Mouse (Mus musculus) A20 (cell line): Measurements from ENCODE around the gene Ppfia1.

Experiments
- DNase-seq: peaks from one replicate; pipeline ENCODE4 v3.0.0-alpha.2; 2011; ENCODE audit warnings: low read depth, low spot score

Ppfia1 gene

DNA sequence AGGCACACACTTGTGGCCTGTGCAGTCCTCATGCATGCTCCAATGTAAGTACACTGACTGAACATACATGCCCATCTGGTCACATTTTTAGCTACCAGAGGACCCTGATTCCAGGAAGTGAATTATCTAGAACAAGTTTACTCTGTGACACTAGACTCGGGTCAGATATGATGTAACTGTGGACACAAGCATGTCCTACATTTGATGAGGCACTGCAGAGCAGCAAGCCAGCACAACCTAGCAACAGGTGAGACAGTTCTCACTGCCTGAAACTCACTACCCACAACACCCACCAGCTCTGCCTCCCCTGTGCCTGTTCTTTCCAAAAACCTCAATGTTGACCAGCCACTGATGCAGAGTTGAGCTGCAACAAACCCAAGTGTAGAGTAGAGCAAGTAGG, 2.7 kb downstream of the Ppfia1 start:
- DNase-seq: no peak

DNA sequence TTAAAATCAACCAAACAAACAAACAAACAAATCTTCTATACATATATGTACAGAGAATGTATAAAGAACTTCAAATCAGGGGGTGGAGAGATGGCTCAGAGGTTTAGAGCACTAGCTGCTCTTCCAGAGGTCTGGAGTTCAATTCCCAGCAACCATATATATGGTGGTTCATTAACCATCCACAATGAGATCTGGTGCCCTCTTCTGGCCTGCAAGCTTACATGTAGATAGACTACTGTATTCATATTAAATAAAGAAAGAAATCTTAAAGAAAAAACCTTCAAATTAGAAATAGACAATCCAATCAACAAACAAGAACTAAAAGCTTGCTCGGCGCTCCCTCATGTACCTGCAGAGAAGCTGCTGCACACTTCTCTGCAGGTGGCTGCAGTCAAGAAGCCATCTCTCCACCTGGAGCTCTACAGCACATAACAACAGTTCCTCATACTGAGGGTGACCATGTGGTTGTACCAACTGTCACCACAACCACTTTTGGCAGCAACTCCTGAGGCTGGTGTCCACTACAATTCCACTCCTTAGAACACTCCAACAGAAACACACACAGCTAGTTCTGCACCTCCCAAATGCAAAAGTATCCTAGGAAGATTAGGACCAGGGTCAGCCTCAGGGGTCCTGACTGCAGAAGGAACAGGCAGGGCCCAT, 3.5 kb downstream of the Ppfia1 start:
- DNase-seq: peak; percentile 48

DNA sequence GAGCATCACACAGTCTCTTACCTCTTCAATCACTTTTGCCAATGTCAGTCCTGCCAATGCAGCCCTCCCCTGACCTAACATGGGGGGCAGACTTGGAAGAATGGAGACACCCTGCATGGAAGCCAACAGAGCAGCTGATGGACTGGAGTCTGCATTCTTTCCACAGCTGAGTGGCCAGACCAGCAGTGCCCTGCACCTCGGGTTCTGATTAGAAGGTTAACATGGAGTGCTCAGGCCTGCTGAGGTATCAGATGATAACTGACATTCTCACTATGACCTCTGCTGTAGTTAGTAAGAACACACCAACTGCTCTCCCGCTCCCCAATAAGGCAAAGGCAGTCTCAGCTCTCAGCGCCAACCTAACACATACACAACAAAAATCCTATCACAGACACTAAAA, 8.3 kb downstream of the Ppfia1 start:
- no peak for DNase-seq

DNA sequence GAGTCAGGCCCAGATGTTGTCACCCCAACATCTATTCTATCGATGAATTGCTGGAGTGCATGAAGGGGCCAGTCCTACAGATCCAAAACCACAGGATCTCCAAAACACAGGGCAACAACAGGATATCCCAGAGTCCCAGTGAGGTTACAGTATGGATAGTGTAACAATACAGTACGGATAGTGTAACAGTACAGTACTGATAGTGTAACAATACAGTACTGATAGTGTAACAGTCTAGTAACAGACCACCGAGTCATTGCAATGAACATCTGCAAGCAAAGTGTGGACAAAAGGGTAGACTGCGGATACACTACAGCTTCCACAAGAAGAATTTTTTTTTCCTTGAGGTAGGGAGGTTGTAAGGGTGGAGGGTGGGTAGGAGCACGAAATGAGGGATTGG, 12.2 kb downstream of the Ppfia1 start:
- DNase-seq: no peak

DNA sequence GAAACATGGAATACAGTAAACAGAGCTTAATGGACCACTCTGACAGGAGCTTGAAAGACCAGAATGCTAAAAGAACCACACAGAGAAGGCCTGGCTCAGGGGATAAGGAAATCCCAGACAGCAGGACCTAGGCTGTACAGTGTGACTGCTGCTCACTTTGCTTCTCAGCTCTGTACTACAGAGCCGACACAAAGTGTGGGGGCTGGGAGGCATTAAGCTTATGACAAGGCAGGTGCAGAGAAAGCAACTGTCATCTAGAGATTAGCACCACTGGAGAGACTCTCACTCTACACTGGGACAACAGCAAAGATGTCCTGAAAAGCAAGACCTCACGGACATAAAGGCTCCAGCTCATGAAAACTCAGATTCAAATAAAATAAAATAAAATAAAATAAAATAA, 14.4 kb downstream of the Ppfia1 start:
- no peak for DNase-seq

DNA sequence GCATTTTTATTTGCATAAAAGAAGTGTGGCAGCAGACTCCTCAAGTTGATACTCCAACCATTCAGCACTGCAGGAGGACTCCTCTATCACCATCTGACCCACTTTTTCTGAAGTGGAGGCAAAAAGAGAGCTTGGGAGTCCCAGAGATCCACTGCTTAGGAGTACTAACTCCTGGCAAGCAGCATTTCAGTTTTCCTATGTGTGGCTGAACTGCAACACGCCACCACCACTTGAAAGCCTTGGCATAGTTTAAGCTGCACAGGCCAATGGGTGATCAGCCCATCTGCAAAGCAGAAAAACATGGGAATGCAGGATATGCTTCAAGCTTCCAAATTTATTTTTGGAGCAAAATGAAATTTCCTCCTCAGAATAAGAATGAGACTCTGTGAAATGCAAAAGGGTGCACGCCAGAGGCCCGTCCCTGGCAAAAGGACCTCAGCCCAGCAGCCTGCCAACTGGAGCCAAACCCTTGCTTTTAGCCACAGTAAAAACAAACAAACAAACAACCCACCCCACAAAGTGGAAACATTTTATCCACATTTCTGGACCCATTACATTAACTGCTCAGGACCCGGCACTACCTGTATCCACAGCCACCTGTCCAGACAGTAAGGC, 15.4 kb downstream of the Ppfia1 start:
- no peak for DNase-seq

DNA sequence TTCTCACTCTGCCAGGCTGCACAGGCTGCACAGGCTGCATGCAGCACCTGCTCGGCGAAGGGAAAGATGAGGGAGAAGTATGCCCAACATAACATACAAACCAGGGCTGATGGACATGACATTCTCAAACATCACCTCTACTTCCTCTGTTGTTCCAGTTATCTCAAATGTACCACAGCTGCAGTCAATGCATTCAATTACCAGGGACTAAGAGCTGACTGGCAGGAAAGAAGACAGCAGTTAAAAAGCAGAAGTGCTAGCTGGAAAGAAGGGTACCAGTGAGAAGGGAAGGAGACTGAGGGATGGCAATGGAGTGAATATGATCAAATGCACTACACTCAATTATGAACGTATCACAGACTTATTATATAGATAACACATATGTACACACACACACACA, 17.2 kb downstream of the Ppfia1 start:
- peak; percentile 20 for DNase-seq

DNA sequence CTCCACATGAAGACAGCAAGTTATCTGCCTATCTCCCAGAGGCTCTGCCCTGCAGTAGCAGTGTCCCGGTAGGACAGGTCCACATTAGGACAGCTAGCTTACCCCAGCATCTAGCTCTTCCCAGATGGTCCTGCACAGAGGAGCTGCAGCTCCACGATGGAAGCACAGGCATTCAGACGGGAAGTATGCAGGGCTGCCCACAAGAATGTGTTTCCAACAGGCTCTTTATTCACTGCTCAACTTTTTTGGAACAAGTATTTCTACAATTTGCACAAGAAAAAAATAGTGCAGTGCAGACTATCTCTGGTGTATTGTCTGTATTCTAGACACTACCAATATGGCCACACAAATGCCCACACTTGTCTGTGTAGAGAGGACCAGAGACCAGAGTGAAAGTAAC, 18.8 kb downstream of the Ppfia1 start:
- no peak for DNase-seq

DNA sequence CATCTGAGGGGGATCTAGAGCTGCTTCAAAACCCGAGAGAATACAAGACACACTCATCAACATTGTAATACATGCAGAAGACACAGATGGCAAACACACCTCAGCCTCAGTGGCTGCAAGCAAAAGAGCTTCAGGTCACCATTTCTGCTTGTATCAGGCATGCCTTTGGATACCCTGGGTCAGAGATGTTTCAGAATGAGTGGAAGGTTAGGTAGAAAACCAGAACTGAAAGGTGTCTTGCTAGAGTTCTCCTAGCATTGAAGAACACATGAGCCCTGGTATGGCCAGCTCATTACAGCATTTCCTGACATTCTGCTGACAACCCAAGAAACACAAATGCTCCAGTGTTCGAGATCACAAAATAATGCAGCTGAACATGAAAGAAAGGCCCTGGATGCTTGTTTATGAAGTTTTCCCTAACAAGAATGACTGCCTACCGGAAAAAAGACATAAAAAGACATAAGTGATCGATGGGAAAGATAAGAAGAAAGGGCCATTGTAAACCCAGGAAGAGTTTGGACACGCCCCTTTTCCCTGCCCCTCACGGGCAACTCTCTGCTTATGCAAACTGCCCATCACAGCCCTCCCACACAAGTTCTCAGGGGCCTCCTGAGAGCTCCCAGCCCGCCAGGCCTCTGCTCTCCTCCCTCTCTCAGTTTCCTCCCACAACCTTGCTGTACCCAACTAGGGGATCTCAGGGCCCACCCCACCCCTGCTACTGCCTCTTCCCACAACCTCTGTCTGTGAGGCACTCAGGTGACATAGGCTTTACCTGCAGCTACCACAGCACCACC, 21.7 kb downstream of the Ppfia1 start:
- peak; percentile 45 for DNase-seq

DNA sequence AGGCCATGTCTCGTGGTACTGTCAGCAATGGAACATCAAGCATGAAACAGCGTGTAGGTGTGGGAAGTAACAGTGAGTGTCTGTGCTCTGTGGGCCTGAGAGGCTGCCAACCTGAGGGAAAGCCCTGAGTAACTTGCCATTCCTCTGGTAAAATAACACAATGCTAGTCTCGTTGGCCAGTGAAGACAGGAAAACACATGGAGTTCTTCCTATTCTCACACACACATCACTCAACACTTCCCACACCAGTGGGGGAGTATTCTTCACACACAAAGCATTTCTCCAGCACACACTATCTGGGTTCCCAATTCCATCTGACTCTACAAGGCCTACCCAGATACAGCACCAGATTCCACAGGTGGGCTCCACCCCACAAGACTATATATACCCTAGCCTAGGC, 23.7 kb downstream of the Ppfia1 start:
- no peak for DNase-seq

DNA sequence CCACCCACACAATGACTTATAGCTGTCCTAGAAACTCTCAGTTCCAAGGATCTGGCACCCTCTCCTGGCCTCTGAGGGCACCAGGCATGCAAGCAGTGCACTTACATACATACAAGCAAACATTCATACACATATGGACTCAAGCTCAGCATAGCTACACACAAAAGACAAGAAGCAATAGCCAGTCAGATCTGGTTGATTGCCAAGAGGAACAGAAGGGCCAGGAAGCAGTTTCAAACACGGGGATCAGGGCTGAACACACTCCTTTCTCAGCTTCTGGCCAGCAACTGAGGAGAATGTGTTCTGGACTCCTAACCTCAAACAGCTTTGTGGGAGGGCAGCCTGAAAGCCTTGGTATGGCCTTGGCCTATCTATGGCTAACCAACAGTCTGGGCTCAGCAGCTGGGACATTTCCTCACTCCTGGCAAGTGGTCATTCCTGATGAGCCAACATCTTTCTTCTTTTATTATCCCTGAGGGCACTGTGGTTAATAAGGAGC, 25.8 kb downstream of the Ppfia1 start:
- DNase-seq: no peak

DNA sequence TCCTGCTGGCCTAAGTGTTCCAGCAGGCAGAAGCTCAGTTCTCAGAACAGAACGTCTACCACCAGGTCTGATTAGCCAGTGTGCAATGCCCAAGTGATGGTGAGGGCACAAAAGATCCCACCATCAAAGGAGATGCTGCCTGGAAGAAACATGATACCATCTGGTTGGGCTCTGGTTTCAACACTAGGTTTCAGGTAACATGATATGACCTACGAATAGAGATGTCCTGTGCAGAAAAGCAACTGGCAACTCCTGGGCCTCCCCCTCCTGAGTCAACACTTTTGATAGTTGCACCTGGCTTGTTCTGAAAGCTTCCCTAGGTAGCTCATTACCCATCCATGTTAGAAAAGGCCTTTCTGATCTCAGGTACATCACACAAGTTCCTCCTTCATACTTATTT, 26.9 kb downstream of the Ppfia1 start:
- no peak for DNase-seq

DNA sequence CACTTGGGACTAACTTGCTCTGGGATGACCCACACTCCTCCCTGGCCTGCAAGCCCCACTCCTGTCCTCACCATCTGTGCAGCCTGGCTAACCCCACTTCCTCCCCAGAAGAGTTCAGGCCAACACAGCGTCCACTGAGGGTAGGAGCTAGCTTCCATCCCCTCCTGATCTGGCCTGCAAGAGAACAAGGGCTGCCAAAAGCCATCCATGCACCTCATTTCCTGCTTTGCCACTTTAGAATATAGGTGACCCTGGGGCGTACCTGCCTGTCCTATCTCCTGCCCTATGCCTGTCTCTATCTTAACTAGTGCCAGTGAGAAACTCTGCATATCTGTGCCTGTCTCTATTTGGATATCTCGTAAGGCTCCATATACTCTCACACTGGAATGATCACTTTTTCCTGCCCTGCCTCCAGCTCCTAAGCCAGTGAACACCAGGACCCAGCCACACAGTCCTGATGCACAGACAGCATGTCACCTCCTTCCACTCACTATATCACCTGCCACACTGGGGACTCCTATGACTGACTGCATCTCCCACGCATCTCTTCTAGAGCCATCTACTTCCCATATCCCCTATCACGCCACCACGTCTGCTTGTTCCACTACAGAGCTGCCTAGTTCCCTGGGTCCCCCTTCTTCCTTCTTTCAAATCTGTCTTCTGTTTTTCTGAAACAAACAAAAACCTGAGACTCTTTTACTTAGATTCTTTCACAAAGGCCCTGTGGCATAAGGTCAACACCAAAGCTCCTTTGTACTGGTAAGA, 28.9 kb downstream of the Ppfia1 start:
- DNase-seq: no peak

DNA sequence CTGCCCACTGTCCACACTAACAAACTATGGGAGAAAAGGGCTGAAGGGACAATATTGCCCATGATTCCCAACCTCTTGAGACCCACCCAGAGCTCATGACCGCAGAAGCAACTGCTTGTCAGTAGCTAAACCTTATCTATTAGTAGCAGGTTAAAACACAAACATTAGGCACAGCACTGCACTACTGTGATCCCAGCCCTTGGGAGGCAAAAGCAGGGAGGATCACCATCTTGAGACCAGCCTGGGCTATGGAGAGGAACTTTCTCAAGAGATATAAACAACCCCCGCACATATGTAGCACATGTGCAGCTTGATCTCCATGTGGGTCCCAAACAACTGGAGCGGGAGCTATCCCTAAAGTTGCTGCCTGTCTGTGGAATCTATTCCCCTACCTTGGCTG, 30.1 kb downstream of the Ppfia1 start:
- no peak for DNase-seq

DNA sequence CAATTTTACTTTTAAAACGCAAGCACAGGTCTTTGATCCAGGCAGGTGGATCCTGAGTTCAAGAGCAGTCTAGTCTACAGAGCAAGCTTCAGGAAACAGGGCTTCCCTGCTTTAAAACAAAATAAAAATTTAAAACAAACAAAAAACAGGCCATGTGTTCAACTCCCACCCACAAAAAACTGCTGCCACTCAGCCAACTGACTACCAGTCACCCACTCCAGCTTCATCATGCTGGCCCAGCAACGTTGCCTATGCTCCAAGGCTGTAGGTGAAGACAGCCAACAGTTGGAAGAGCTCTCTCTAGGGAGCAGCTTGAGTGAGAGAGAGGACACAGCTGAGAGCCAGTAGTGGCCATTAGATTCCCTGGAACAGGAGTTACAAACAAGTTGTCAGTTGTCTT, 31.6 kb downstream of the Ppfia1 start:
- DNase-seq: no peak

DNA sequence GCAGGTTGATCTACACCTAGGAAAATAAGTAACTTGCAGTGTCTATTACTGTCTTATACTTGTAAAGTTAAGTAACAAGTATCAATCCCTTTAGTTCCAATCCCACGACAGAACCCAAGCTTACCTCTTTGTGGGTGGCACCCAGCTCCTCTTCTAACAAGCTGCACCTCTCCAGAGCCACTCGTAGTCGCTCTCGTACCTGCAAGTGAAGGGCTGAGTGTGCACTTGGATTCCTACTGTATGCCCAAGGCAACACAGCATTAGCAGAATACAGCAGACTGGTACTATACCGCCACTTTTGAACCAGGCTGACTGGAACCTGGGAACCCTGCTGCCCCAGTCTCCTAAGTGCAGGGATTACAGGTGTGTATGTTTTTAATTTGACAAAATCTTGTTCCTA, 33.7 kb downstream of the Ppfia1 start:
- no peak for DNase-seq

DNA sequence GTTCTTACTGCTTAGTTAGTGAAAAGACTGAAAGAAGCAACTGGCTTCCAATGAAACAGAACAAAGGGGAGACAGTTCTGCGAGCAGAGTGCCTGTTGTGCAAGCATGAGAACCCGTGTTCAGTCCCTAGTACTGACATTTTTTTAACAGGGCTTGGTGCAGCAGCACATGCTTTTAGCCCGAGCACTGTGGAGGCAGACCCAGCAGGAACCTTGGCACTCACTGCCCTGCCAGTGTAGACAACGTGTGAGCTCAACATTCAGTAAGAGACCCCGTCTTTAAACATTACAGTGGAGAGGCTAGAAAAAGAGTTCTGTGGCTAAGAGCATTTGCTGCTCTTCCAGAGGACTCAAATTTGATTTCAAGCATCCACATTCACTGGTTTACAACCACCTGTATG, 36.8 kb downstream of the Ppfia1 start:
- DNase-seq: no peak

DNA sequence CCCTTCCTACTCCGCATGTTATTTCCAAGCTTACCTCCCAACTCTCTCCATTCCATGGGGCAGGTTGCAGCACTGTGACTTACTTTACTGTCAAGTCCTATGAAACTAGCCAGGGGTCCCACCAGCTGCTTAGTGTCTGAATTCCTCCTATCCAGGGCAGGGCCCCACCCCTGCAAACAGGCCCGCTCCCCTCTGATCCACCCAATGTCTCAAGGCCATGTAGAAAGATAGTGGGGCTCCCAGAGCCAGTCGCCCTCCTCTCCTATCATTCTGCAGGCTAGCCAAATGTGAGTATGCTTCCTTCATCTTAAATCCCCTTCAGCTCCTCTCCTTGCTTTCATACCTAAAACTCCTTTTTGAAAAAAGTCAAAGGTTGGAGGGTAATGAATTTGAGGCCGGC, 44.4 kb downstream of the Ppfia1 start:
- no peak for DNase-seq

DNA sequence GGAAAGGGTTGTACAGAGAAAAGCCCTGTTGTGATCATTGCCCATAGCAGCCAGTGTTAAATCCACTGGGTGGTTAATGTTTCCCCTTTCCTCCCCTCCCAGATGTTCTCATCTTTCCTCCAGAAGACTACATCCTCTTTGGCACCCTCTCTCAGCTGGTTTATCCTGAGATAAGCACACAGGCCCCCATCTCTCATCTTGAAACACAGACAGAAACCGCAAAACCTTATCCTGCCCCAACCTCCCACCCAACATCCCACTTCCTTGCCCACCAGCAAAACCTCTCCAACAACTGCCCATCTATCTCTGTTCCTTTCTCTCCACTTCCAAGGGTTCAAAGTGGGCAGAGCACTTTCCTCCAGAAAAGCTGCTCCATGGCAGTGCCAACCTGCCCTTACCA, 46.7 kb downstream of the Ppfia1 start:
- no peak for DNase-seq

DNA sequence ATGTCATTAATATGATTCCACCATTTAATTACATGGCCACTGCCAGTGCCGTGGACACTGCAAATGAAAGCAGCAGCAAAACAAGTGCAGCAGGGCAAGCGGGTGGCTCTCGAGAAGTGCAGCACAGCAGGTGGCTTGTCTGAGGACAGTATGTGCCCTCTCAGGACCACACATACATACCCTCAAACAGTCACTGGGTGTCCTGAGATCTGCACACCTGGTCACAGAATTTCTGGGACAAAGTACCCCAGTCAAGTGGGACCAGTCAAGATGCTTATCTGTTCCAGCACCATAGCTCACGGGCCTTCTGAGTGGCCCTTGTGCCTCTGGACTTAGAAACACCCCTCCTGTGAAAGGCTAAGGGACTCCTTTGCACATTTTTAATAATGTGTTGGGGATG, 49.6 kb downstream of the Ppfia1 start:
- DNase-seq: no peak

DNA sequence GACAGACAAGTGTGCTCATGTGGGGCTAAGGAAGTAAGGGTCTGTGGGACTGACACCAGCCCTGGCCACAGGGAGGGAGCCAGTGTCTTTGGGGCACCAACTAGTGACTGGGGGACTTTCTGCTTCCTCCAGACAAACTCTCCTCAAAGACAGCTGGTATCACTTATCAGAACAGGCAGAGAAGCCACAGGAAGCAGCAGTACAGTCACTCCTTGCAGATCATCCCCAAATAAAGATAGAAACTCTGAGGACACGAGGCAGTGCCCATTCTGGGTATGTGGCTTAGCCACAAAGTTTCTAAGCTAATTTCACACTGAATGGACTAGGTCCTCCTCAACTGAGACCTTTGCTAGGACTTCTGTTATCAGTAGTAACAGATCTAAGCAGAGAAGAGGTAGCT, 60.6 kb downstream of the Ppfia1 start:
- no peak for DNase-seq

DNA sequence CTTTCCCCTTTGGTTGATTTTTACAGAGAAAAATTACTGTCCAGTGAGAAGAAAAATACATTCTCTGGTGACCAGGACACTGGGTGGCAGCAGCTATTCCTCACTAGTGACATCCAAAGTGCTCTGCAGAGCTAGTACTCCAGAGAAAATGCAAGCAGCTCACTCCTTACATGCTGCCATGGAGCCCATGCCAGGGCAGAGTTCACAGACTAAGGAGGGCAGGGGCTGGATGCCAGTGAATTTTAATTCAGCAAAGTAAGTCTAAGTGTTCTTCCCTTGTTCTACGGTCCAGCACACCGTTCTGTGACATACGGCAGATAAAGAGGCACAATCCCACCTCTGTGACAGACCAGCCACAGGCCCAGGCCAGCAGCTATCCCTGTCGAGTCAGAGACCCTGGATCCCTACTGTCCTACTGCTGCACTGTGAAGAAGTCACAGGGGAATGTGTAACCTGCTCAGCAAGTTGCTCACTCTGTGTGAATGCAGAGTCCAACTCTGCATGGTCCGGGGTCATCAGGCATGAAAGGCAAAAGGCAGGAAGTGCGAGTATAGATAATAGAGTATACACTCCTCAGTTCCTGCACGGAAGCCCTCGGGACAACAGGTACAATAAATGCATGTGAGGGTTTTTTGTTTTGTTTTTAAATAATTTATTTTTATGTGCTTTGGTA, 63.2 kb downstream of the Ppfia1 start:
- DNase-seq: no peak
